Mouse (Mus musculus) hindbrain, embryonic 11.5 days (tissue): ENCODE results near the gene Plcb1. TPM values are rescaled to one million over a fixed set of nuclear protein-coding genes. Genes with fewer than 3 reads are reported as not detected.

Experiments
- ATAC-seq: fragments of 200-750 bp; cut with Nextera tagmentation; 2 replicates; pipeline ENCODE4 v1.8.0; 2017; ENCODE audit warnings: mild to moderate bottlenecking, moderate TSS enrichment, moderate library complexity; ENCODE audit not compliant: low FRiP score
- DNase-seq: peaks from one replicate; pipeline ENCODE4 v3.0.0-alpha.2; 2015; ENCODE audit warnings: low spot score
- H3K27ac ChIP-seq: fragments of 300-500 bp; sonication (generic); 2 replicates; pipeline ENCODE4 v1.5.1; 2014; ENCODE audit warnings: mild to moderate bottlenecking, low read depth, low read length
- H3K27me3 ChIP-seq: fragments of 300-500 bp; sonication (generic); 2 replicates; pipeline ENCODE4 v1.6.1; 2014; ENCODE audit warnings: mild to moderate bottlenecking, low read length, moderate library complexity, mixed read lengths; ENCODE audit not compliant: control insufficient read depth, insufficient read depth
- H3K36me3 ChIP-seq: fragments of 300-500 bp; sonication (generic); 2 replicates; pipeline ENCODE4 v1.6.1; 2014; ENCODE audit warnings: mild to moderate bottlenecking, low read length, moderate library complexity, mixed read lengths; ENCODE audit not compliant: control insufficient read depth, insufficient read depth
- H3K4me1 ChIP-seq: fragments of 300-500 bp; sonication (generic); replicated peaks from 2 replicates; pipeline ENCODE4 v1.6.1; 2014; ENCODE audit warnings: low read length, mixed read lengths; ENCODE audit not compliant: control insufficient read depth, insufficient read depth
- H3K4me2 ChIP-seq: fragments of 300-500 bp; sonication (generic); replicated peaks from 2 replicates; pipeline ENCODE4 v1.6.1; 2014; ENCODE audit warnings: mild to moderate bottlenecking, low read depth, low read length
- H3K4me3 ChIP-seq: fragments of 300-500 bp; sonication (generic); 2 replicates; pipeline ENCODE4 v1.5.1; 2014; ENCODE audit warnings: low read depth, low read length
- H3K9ac ChIP-seq: fragments of 300-500 bp; sonication (generic); 2 replicates; pipeline ENCODE4 v1.6.1; 2014; ENCODE audit warnings: low read depth, low read length
- H3K9me3 ChIP-seq: fragments of 300-500 bp; sonication (generic); 2 replicates; pipeline ENCODE4 v1.6.1; 2016; ENCODE audit warnings: low read length; ENCODE audit not compliant: control insufficient read depth
- WGBS: fragments of 180-500 bp; shearing (Covaris S2); extraction: QIAGEN DNeasy Blood & Tissue Kit; methylation state at CpG from one replicate; pipeline ENCODE4 v1.1.7; 2014; 5-methylcytosine and 5-hydroxymethylcytosine counted together
- polyA plus RNA-seq: library from polyadenylated mRNA; unstranded; fragments of >200 nt; fragmentation: Nextera tagmentation; extraction: Ambion mirVana; gene quantifications from 2 replicates; pipeline ENCODE4 v1.2.1, GENCODE M21; 2014

Gene Plcb1
- polyA plus RNA-seq, 1 experiment from 2014 or later: 10.7 TPM

- Histone ChIP-seq H3K27me3 (no peaks in the 10 kb centered on the region), H3K9me3 (no peaks in the 10 kb centered on the region), H3K4me1 (no peaks in the 10 kb centered on the region), H3K27ac (no peak overlapping the region), H3K36me3 (no peaks in the 10 kb centered on the region), H3K4me2 (no peak overlapping the region), H3K9ac (no peak overlapping the region), H3K4me3 (no peak overlapping the region)
- WGBS: 79% methylated on average over 3 of the region's 3 CpGs
- no peak for DNase-seq
- ATAC-seq: no peak
These were observed 608.8 kb downstream of the Plcb1 start for GRCm38 (mm10) chr2:135394698-135395097.

DNA sequence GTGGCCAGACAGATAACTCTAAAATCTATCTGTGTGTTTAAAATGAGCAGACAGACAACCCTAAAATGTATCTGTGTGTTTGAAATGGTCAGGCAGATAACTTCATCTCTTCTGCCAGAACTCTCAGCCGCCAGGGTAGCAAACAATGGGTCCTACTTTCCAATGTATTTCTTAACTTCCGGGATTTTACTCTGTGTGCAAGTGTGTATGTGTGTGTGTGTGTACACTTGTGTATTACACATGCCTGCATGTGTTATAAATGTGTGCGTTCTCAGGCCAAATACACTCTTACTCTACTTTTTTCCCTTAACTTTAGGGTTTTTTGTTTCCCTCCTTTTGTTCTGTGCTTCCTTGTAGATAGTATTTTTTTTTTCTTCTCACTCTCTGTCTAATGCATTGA, 610.5 kb downstream of the Plcb1 start:
- no peak for ATAC-seq
- no peaks in the 10 kb centered on the region for H3K36me3 ChIP-seq
- 92% methylated on average over 3 of the region's 3 CpGs for WGBS
- no peak for DNase-seq
- no peak overlapping the region for H3K4me3 ChIP-seq
- H3K9ac ChIP-seq: no peak overlapping the region
- H3K4me2 ChIP-seq: no peak overlapping the region
- H3K27me3 ChIP-seq: no peaks in the 10 kb centered on the region
- no peak overlapping the region for H3K27ac ChIP-seq
- no peaks in the 10 kb centered on the region for H3K4me1 ChIP-seq
- H3K9me3 ChIP-seq: no peaks in the 10 kb centered on the region

DNA sequence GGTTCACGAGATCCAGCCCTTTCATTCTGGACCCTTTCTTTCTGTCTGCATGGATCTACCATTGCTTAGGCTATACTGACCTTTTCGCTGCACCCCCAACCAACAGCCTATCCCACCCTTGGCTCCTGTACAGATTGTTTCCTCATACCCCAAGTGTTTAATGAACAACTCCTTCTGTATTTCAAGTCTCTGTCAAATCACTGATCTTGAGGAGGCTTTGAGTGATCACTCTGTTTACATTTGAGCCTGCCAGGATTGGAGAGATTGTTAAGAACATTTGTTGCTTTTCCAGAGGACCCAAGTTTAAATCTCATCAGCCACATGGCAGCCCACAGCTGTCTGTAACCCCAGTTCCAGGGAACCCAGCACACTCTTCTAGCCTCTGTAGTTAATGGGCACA, 612.1 kb downstream of the Plcb1 start:
- Histone ChIP-seq H3K4me1 (no peaks in the 10 kb centered on the region), H3K27ac (no peak overlapping the region), H3K27me3 (no peaks in the 10 kb centered on the region), H3K36me3 (no peaks in the 10 kb centered on the region), H3K9me3 (no peaks in the 10 kb centered on the region), H3K4me2 (no peak overlapping the region), H3K4me3 (no peak overlapping the region), H3K9ac (no peak overlapping the region)
- WGBS: 96% methylated on average over 2 of the region's 2 CpGs
- ATAC-seq (no peak), DNase-seq (no peak)

DNA sequence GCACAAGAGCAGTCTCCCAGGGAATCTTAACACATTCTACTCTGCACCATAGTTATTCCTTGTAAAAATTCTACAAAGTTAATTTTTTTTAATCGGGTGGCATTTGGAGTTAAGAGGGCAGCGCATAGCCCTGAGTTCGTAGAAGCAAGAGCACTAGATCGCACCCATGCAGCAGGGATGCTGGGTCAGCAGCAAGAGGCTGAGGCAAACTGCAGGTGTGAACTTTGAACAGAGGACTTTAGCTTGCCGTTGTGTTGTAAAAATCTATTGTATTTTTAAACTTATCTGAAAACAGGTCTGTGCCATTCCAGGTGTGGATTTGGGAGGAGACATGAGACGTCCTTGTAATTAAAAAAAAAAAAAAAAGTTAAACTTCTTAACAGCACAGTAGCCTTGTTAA, 613.9 kb downstream of the Plcb1 start:
- Histone ChIP-seq H3K36me3 (no peaks in the 10 kb centered on the region), H3K27me3 (no peaks in the 10 kb centered on the region), H3K27ac (no peak overlapping the region), H3K4me1 (no peaks in the 10 kb centered on the region), H3K4me3 (no peak overlapping the region), H3K9ac (no peak overlapping the region), H3K4me2 (no peak overlapping the region), H3K9me3 (no peaks in the 10 kb centered on the region)
- ATAC-seq: no peak
- 88% methylated on average over 6 of the region's 6 CpGs for WGBS
- DNase-seq: no peak

- no peak overlapping the region for H3K9ac ChIP-seq
These were observed 617.0 kb downstream of the Plcb1 start for GRCm38 (mm10) chr2:135402916-135403315.

GRCm38 (mm10) chr2:135403344-135403743, 617.5 kb downstream of the Plcb1 start:
- Histone ChIP-seq H3K4me2 (no peak overlapping the region), H3K36me3 (no peaks in the 10 kb centered on the region), H3K27ac (no peak overlapping the region), H3K4me3 (no peak overlapping the region), H3K27me3 (no peaks in the 10 kb centered on the region), H3K9ac (no peak overlapping the region), H3K4me1 (no peaks in the 10 kb centered on the region), H3K9me3 (no peaks in the 10 kb centered on the region)
- ATAC-seq: no peak
- DNase-seq: no peak
- WGBS: 59% methylated on average over 6 of the region's 6 CpGs

More at GRCm38 (mm10) chr2:135402916-135403315, 617.0 kb downstream of the Plcb1 start:
- ATAC-seq (no peak), DNase-seq (no peak)
- Histone ChIP-seq H3K27me3 (no peaks in the 10 kb centered on the region), H3K27ac (no peak overlapping the region), H3K9me3 (no peaks in the 10 kb centered on the region), H3K36me3 (no peaks in the 10 kb centered on the region), H3K4me1 (no peaks in the 10 kb centered on the region), H3K4me2 (no peak overlapping the region), H3K4me3 (no peak overlapping the region)
- 5% methylated on average over 1 of the region's 1 CpGs for WGBS

DNA sequence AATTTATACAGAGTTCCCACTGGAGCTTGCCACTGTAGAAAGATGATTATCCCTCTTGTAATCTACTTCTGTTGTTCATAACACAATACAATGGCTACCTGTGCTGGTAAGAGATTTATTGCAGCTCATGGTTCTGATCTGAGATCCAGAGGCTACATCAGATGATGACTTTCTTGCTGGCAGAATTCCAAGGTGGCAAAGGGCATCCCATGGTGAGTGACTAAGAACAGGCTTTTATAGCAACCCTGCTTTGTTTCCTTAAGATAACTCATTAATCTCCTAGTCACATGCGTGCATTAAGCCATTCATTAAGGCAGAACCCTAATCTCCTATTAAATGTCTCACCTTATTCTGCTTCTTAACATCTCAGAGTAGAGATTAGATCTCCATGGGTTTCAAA, 618.2 kb downstream of the Plcb1 start:
- Histone ChIP-seq H3K9me3 (no peaks in the 10 kb centered on the region), H3K36me3 (no peaks in the 10 kb centered on the region), H3K4me3 (no peak overlapping the region), H3K9ac (no peak overlapping the region), H3K4me2 (no peak overlapping the region), H3K4me1 (no peaks in the 10 kb centered on the region), H3K27ac (no peak overlapping the region), H3K27me3 (no peaks in the 10 kb centered on the region)
- DNase-seq (no peak), ATAC-seq (no peak)
- WGBS: 55% methylated on average over 1 of the region's 1 CpGs

GRCm38 (mm10) chr2:135409418-135410097, 623.7 kb downstream of the Plcb1 start:
- 36% methylated on average over 5 of the region's 5 CpGs for WGBS
- no peaks in the 10 kb centered on the region for H3K4me1 ChIP-seq
- ATAC-seq (peak; percentile 63), DNase-seq (no peak)
- no peak overlapping the region for H3K4me3 ChIP-seq
- H3K4me2 ChIP-seq: no peak overlapping the region
- H3K27ac ChIP-seq: no peak overlapping the region
- no peaks in the 10 kb centered on the region for H3K9me3 ChIP-seq
- H3K36me3 ChIP-seq: no peaks in the 10 kb centered on the region
- H3K9ac ChIP-seq: no peak overlapping the region
- no peaks in the 10 kb centered on the region for H3K27me3 ChIP-seq

GRCm38 (mm10) chr2:135411675-135412074, 625.8 kb downstream of the Plcb1 start:
- no peak for DNase-seq
- WGBS: 67% methylated on average over 2 of the region's 2 CpGs

More at GRCm38 (mm10) chr2:135411675-135412074, 625.8 kb downstream of the Plcb1 start:
- no peaks in the 10 kb centered on the region for H3K9me3 ChIP-seq
- no peaks in the 10 kb centered on the region for H3K27me3 ChIP-seq
- no peak overlapping the region for H3K27ac ChIP-seq
- H3K4me2 ChIP-seq: no peak overlapping the region
- H3K36me3 ChIP-seq: no peaks in the 10 kb centered on the region
- H3K9ac ChIP-seq: no peak overlapping the region
- no peak overlapping the region for H3K4me3 ChIP-seq
- H3K4me1 ChIP-seq: no peaks in the 10 kb centered on the region
- ATAC-seq: no peak
